Mouse (Mus musculus) midbrain, embryonic 15.5 days (tissue): ENCODE results near the gene Smad5. TPM values are rescaled to one million over a fixed set of nuclear protein-coding genes. Genes with fewer than 3 reads are reported as not detected.

ENCODE experiments used
- ATAC-seq: fragments of 200-750 bp; cut with Nextera tagmentation; replicated peaks from 2 replicates; pipeline ENCODE4 v1.8.0; 2017; ENCODE audit warnings: moderate TSS enrichment
- H3K27ac ChIP-seq: fragments of 300-500 bp; sonication (generic); 2 replicates; pipeline ENCODE4 v1.5.1; 2015; ENCODE audit warnings: mild to moderate bottlenecking, inconsistent platforms
- H3K27me3 ChIP-seq: fragments of 300-500 bp; sonication (generic); replicated peaks from 2 replicates; pipeline ENCODE4 v1.6.1; 2015; ENCODE audit warnings: inconsistent platforms
- H3K36me3 ChIP-seq: fragments of 300-500 bp; sonication (generic); replicated peaks from 2 replicates; pipeline ENCODE4 v1.6.1; 2015; ENCODE audit warnings: inconsistent platforms
- H3K4me1 ChIP-seq: fragments of 300-500 bp; sonication (generic); 2 replicates; pipeline ENCODE4 v1.6.1; 2015; ENCODE audit warnings: inconsistent platforms
- H3K4me2 ChIP-seq: fragments of 300-500 bp; sonication (generic); 2 replicates; pipeline ENCODE4 v1.6.1; 2015; ENCODE audit warnings: inconsistent platforms, mild to moderate bottlenecking, moderate library complexity
- H3K4me3 ChIP-seq: fragments of 300-500 bp; sonication (generic); 2 replicates; pipeline ENCODE4 v1.5.1; 2015; ENCODE audit warnings: mild to moderate bottlenecking, inconsistent platforms
- H3K9ac ChIP-seq: fragments of 300-500 bp; sonication (generic); 2 replicates; pipeline ENCODE4 v1.6.1; 2015; ENCODE audit warnings: mild to moderate bottlenecking, inconsistent platforms
- H3K9me3 ChIP-seq: fragments of 300-500 bp; sonication (generic); 2 replicates; pipeline ENCODE4 v1.6.1; 2016; ENCODE audit warnings: inconsistent platforms
- WGBS: fragments of 180-500 bp; shearing (Covaris S2); methylation state at CpG from one replicate; pipeline ENCODE4 v1.1.7; 2015; ENCODE audit warnings: mixed read lengths; 5-methylcytosine and 5-hydroxymethylcytosine counted together
- polyA plus RNA-seq: library from polyadenylated mRNA; unstranded; fragments of >200 nt; fragmentation: Nextera tagmentation; extraction: Ambion mirVana; gene quantifications from 2 replicates; pipeline ENCODE4 v1.2.1, GENCODE M21; 2015

The Smad5 gene
- polyA plus RNA-seq = 20.8 and 21.2 TPM in 2 replicates

- no peaks in the 10 kb centered on the region for H3K36me3 ChIP-seq
- peak within 1 kb of the TSS; percentile 62 for H3K4me2 ChIP-seq
- peak within 1 kb of the TSS; percentile 99 for H3K27ac ChIP-seq
- no peaks in the 10 kb centered on the region for H3K27me3 ChIP-seq
- peak within 1 kb of the TSS; percentile 94 for H3K9ac ChIP-seq
- ATAC-seq = peak; percentile 87
- peak within 1 kb of the TSS; percentile 62 for H3K4me3 ChIP-seq
- H3K4me1 ChIP-seq = peaks cover 57% of the 10 kb centered on the region
- WGBS = 3% methylated on average over 62 of the region's 62 CpGs
- H3K9me3 ChIP-seq = no peaks in the 10 kb centered on the region
Measured at GRCm38 (mm10) chr13:56702469-56703221, at the start of gene Smad5. Smad5 (plus strand) TSS chr13:56703010.

GRCm38 (mm10) chr13:56654176-56654575, 48.6 kb upstream of the Smad5 start:
- no peak for ATAC-seq
- no peak overlapping the region for H3K4me2 ChIP-seq
- no peaks in the 10 kb centered on the region for H3K36me3 ChIP-seq
- no peak overlapping the region for H3K27ac ChIP-seq
- no peaks in the 10 kb centered on the region for H3K4me1 ChIP-seq
- 91% methylated on average over 5 of the region's 5 CpGs for WGBS
- H3K9me3 ChIP-seq = no peaks in the 10 kb centered on the region
- H3K27me3 ChIP-seq = no peaks in the 10 kb centered on the region
- H3K9ac ChIP-seq = no peak overlapping the region
- no peak overlapping the region for H3K4me3 ChIP-seq

GRCm38 (mm10) chr13:56657946-56658512, 44.8 kb upstream of the Smad5 start:
- 32% methylated on average over 7 of the region's 7 CpGs for WGBS
- ATAC-seq = no peak
- Histone ChIP-seq H3K9ac (no peak overlapping the region), H3K36me3 (no peaks in the 10 kb centered on the region), H3K4me1 (no peaks in the 10 kb centered on the region), H3K27ac (no peak overlapping the region), H3K27me3 (no peaks in the 10 kb centered on the region), H3K4me3 (no peak overlapping the region), H3K9me3 (no peaks in the 10 kb centered on the region), H3K4me2 (no peak overlapping the region)

- no peak for ATAC-seq
- no peak overlapping the region for H3K27ac ChIP-seq
- H3K4me2 ChIP-seq = no peak overlapping the region
- no peak overlapping the region for H3K4me3 ChIP-seq
- no peaks in the 10 kb centered on the region for H3K9me3 ChIP-seq
- no peaks in the 10 kb centered on the region for H3K36me3 ChIP-seq
- no peaks in the 10 kb centered on the region for H3K27me3 ChIP-seq
- no peaks in the 10 kb centered on the region for H3K4me1 ChIP-seq
- 65% methylated on average over 6 of the region's 6 CpGs for WGBS
- H3K9ac ChIP-seq = no peak overlapping the region
Measured at GRCm38 (mm10) chr13:56658931-56659330, 43.9 kb upstream of the Smad5 start.

GRCm38 (mm10) chr13:56661914-56662621, 40.7 kb upstream of the Smad5 start:
- no peak overlapping the region for H3K9ac ChIP-seq
- 61% methylated on average over 7 of the region's 7 CpGs for WGBS
- H3K4me3 ChIP-seq = no peak overlapping the region
- no peaks in the 10 kb centered on the region for H3K27me3 ChIP-seq
- no peak overlapping the region for H3K4me2 ChIP-seq
- no peak overlapping the region for H3K27ac ChIP-seq
- H3K36me3 ChIP-seq = no peaks in the 10 kb centered on the region
- no peak for ATAC-seq
- H3K4me1 ChIP-seq = no peaks in the 10 kb centered on the region
- H3K9me3 ChIP-seq = no peaks in the 10 kb centered on the region

GRCm38 (mm10) chr13:56664256-56665170, 38.3 kb upstream of the Smad5 start:
- Histone ChIP-seq H3K4me2 (no peak overlapping the region), H3K36me3 (no peaks in the 10 kb centered on the region), H3K27me3 (no peaks in the 10 kb centered on the region), H3K27ac (no peak overlapping the region), H3K4me1 (no peaks in the 10 kb centered on the region), H3K9me3 (no peaks in the 10 kb centered on the region), H3K4me3 (no peak overlapping the region), H3K9ac (no peak overlapping the region)
- 78% methylated on average over 17 of the region's 17 CpGs for WGBS
- no peak for ATAC-seq

GRCm38 (mm10) chr13:56671206-56671605, 31.6 kb upstream of the Smad5 start:
- no peak for ATAC-seq
- no peaks in the 10 kb centered on the region for H3K4me1 ChIP-seq
- no peaks in the 10 kb centered on the region for H3K9me3 ChIP-seq
- H3K4me3 ChIP-seq = no peak overlapping the region
- no peak overlapping the region for H3K4me2 ChIP-seq
- WGBS = 65% methylated on average over 11 of the region's 11 CpGs
- no peaks in the 10 kb centered on the region for H3K36me3 ChIP-seq
- no peak overlapping the region for H3K27ac ChIP-seq
- H3K9ac ChIP-seq = no peak overlapping the region
- H3K27me3 ChIP-seq = no peaks in the 10 kb centered on the region

GRCm38 (mm10) chr13:56677731-56678130, 25.1 kb upstream of the Smad5 start:
- H3K27me3 ChIP-seq = no peaks in the 10 kb centered on the region
- no peak overlapping the region for H3K4me3 ChIP-seq
- no peak overlapping the region for H3K4me2 ChIP-seq
- no peak overlapping the region for H3K27ac ChIP-seq
- H3K9ac ChIP-seq = no peak overlapping the region
- H3K4me1 ChIP-seq = no peaks in the 10 kb centered on the region
- no peaks in the 10 kb centered on the region for H3K9me3 ChIP-seq
- ATAC-seq = no peak
- 50% methylated on average over 4 of the region's 4 CpGs for WGBS
- no peaks in the 10 kb centered on the region for H3K36me3 ChIP-seq

GRCm38 (mm10) chr13:56678188-56678787, 24.5 kb upstream of the Smad5 start:
- ATAC-seq = no peak
- 32% methylated on average over 10 of the region's 10 CpGs for WGBS
- no peak overlapping the region for H3K27ac ChIP-seq

GRCm38 (mm10) chr13:56678826-56679504, 23.8 kb upstream of the Smad5 start:
- WGBS = 61% methylated on average over 10 of the region's 10 CpGs
- no peaks in the 10 kb centered on the region for H3K4me1 ChIP-seq
- no peaks in the 10 kb centered on the region for H3K27me3 ChIP-seq
- no peaks in the 10 kb centered on the region for H3K9me3 ChIP-seq
- no peak overlapping the region for H3K4me3 ChIP-seq
- ATAC-seq = no peak
- H3K4me2 ChIP-seq = no peak overlapping the region
- H3K27ac ChIP-seq = no peak overlapping the region
- H3K36me3 ChIP-seq = no peaks in the 10 kb centered on the region
- no peak overlapping the region for H3K9ac ChIP-seq

More at GRCm38 (mm10) chr13:56678188-56678787, 24.5 kb upstream of the Smad5 start:
- Histone ChIP-seq H3K27me3 (no peaks in the 10 kb centered on the region), H3K9ac (no peak overlapping the region), H3K4me1 (no peaks in the 10 kb centered on the region), H3K4me2 (no peak overlapping the region), H3K4me3 (no peak overlapping the region), H3K9me3 (no peaks in the 10 kb centered on the region), H3K36me3 (no peaks in the 10 kb centered on the region)

- Histone ChIP-seq H3K36me3 (no peaks in the 10 kb centered on the region), H3K4me1 (no peaks in the 10 kb centered on the region), H3K4me3 (no peak overlapping the region), H3K27me3 (no peaks in the 10 kb centered on the region), H3K9ac (no peak overlapping the region), H3K9me3 (no peaks in the 10 kb centered on the region), H3K4me2 (no peak overlapping the region), H3K27ac (no peak overlapping the region)
- 80% methylated on average over 4 of the region's 4 CpGs for WGBS
- no peak for ATAC-seq
Measured at GRCm38 (mm10) chr13:56681924-56682323, 20.9 kb upstream of the Smad5 start.
